Mouse (Mus musculus) limb, embryonic 12.5 days (tissue): Measurements from ENCODE around the gene St7. TPM values are rescaled to one million over a fixed set of nuclear protein-coding genes. Genes with fewer than 3 reads are reported as not detected.

ENCODE experiments used
- ATAC-seq: fragments of 200-750 bp; cut with Nextera tagmentation; 2 replicates; pipeline ENCODE4 v1.8.0; 2017; ENCODE audit warnings: low read depth, moderate TSS enrichment; ENCODE audit not compliant: insufficient number of reproducible peaks, insufficient read depth, low FRiP score, low TSS enrichment
- H3K27ac ChIP-seq: fragments of 300-500 bp; sonication (generic); 2 replicates; pipeline ENCODE4 v1.5.1; 2016; ENCODE audit warnings: mild to moderate bottlenecking, moderate library complexity
- H3K27me3 ChIP-seq: fragments of 300-500 bp; sonication (generic); 2 replicates; pipeline ENCODE4 v1.6.1; 2016; ENCODE audit warnings: mild to moderate bottlenecking, moderate library complexity
- H3K36me3 ChIP-seq: fragments of 300-500 bp; sonication (generic); 2 replicates; pipeline ENCODE4 v1.6.1; 2016; ENCODE audit warnings: mild to moderate bottlenecking, moderate library complexity
- H3K4me1 ChIP-seq: fragments of 300-500 bp; sonication (generic); replicated peaks from 2 replicates; pipeline ENCODE4 v1.6.1; 2016
- H3K4me2 ChIP-seq: fragments of 300-500 bp; sonication (generic); 2 replicates; pipeline ENCODE4 v1.6.1; 2016; ENCODE audit warnings: mild to moderate bottlenecking, moderate library complexity
- H3K4me3 ChIP-seq: fragments of 300-500 bp; sonication (generic); replicated peaks from 2 replicates; pipeline ENCODE4 v1.5.1; 2016; ENCODE audit warnings: mild to moderate bottlenecking
- H3K9ac ChIP-seq: fragments of 300-500 bp; sonication (generic); replicated peaks from 2 replicates; pipeline ENCODE4 v1.6.1; 2016; ENCODE audit warnings: mild to moderate bottlenecking, moderate library complexity
- H3K9me3 ChIP-seq: fragments of 300-500 bp; sonication (generic); 2 replicates; pipeline ENCODE4 v1.6.1; 2016; ENCODE audit warnings: mild to moderate bottlenecking, moderate library complexity
- WGBS: fragments of 180-500 bp; shearing (Covaris S2); methylation state at CpG from one replicate; pipeline ENCODE4 v1.1.7; 2016; 5-methylcytosine and 5-hydroxymethylcytosine counted together
- polyA plus RNA-seq: library from polyadenylated mRNA; unstranded; fragments of >200 nt; fragmentation: Nextera tagmentation; extraction: Ambion mirVana; gene quantifications from 2 replicates; pipeline ENCODE4 v1.2.1, GENCODE M21; 2016

St7 gene
- polyA plus RNA-seq, 1 experiment from 2014 or later, result 24.2 TPM

- ATAC-seq, result no peak
- WGBS, result 35% methylated on average over 4 of the region's 4 CpGs
- H3K9ac ChIP-seq, result no peak overlapping the region
- H3K4me1 ChIP-seq, result peaks cover 4% of the 10 kb centered on the region
- H3K27me3 ChIP-seq, result no peaks in the 10 kb centered on the region
- no peak overlapping the region for H3K27ac ChIP-seq
- H3K4me3 ChIP-seq, result no peak overlapping the region
- no peaks in the 10 kb centered on the region for H3K9me3 ChIP-seq
- H3K36me3 ChIP-seq, result 0 out of 2 replicates have a peak, but pooled peaks cover 7% of the 10 kb centered on the region
- no peak overlapping the region for H3K4me2 ChIP-seq
These were observed 232.5 kb downstream of the St7 start for GRCm38 (mm10) chr6:17925267-17925666.

GRCm38 (mm10) chr6:17927746-17928145 lies 235.0 kb downstream of the St7 start:
- Histone ChIP-seq H3K4me1 (peaks cover 4% of the 10 kb centered on the region), H3K4me3 (no peak overlapping the region), H3K4me2 (no peak overlapping the region), H3K36me3 (no peaks in the 10 kb centered on the region), H3K27ac (no peak overlapping the region), H3K27me3 (no peaks in the 10 kb centered on the region), H3K9me3 (no peaks in the 10 kb centered on the region), H3K9ac (no peak overlapping the region)
- WGBS, result 75% methylated on average over 11 of the region's 11 CpGs
- no peak for ATAC-seq

GRCm38 (mm10) chr6:17931187-17931586 lies 238.5 kb downstream of the St7 start:
- H3K27me3 ChIP-seq, result no peaks in the 10 kb centered on the region
- no peak overlapping the region for H3K27ac ChIP-seq
- WGBS, result 93% methylated on average over 2 of the region's 2 CpGs
- H3K9me3 ChIP-seq, result no peaks in the 10 kb centered on the region
- H3K4me3 ChIP-seq, result no peak overlapping the region
- no peak for ATAC-seq
- H3K4me1 ChIP-seq, result peaks cover 4% of the 10 kb centered on the region
- no peak overlapping the region for H3K9ac ChIP-seq
- H3K36me3 ChIP-seq, result peaks cover 15% of the 10 kb centered on the region; the same call in 1 of the 2 replicates
- no peak overlapping the region for H3K4me2 ChIP-seq

- Histone ChIP-seq H3K4me3 (no peak overlapping the region), H3K36me3 (peaks cover 15% of the 10 kb centered on the region; the same call in 1 of the 2 replicates), H3K27ac (no peak overlapping the region), H3K4me2 (no peak overlapping the region), H3K4me1 (peaks cover 4% of the 10 kb centered on the region), H3K27me3 (no peaks in the 10 kb centered on the region), H3K9ac (no peak overlapping the region), H3K9me3 (no peaks in the 10 kb centered on the region)
- no peak for ATAC-seq
- WGBS, result 62% methylated on average over 7 of the region's 7 CpGs
These were observed 239.1 kb downstream of the St7 start for GRCm38 (mm10) chr6:17931835-17932234.

GRCm38 (mm10) chr6:17932806-17933205 lies 240.1 kb downstream of the St7 start:
- 92% methylated on average over 8 of the region's 8 CpGs for WGBS
- peaks cover 15% of the 10 kb centered on the region; the same call in 1 of the 2 replicates for H3K36me3 ChIP-seq
- H3K4me3 ChIP-seq, result no peak overlapping the region
- H3K27ac ChIP-seq, result no peak overlapping the region
- H3K27me3 ChIP-seq, result no peaks in the 10 kb centered on the region
- H3K4me2 ChIP-seq, result no peak overlapping the region
- H3K9ac ChIP-seq, result no peak overlapping the region
- H3K4me1 ChIP-seq, result peaks cover 3% of the 10 kb centered on the region
- no peak for ATAC-seq
- no peaks in the 10 kb centered on the region for H3K9me3 ChIP-seq

- WGBS, result 26% methylated on average over 11 of the region's 11 CpGs
- Histone ChIP-seq H3K36me3 (peaks cover 18% of the 10 kb centered on the region; the same call in 1 of the 2 replicates), H3K9ac (no peak overlapping the region), H3K4me2 (no peak overlapping the region), H3K4me1 (peaks cover 3% of the 10 kb centered on the region; the same call in 1 of the 2 replicates), H3K9me3 (no peaks in the 10 kb centered on the region), H3K4me3 (no peak overlapping the region), H3K27me3 (no peaks in the 10 kb centered on the region), H3K27ac (no peak overlapping the region)
- ATAC-seq, result no peak
These were observed 246.1 kb downstream of the St7 start for GRCm38 (mm10) chr6:17938631-17939346.

- peaks cover 3% of the 10 kb centered on the region; the same call in 1 of the 2 replicates for H3K4me1 ChIP-seq
- H3K9me3 ChIP-seq, result no peaks in the 10 kb centered on the region
- no peaks in the 10 kb centered on the region for H3K27me3 ChIP-seq
- H3K27ac ChIP-seq, result no peak overlapping the region
- no peak overlapping the region for H3K4me2 ChIP-seq
- H3K9ac ChIP-seq, result no peak overlapping the region
- 0 out of 2 replicates have a peak, but pooled peaks cover 4% of the 10 kb centered on the region for H3K36me3 ChIP-seq
- 44% methylated on average over 2 of the region's 2 CpGs for WGBS
- no peak for ATAC-seq
- H3K4me3 ChIP-seq, result no peak overlapping the region
These were observed 249.2 kb downstream of the St7 start for GRCm38 (mm10) chr6:17941916-17942315.

- Histone ChIP-seq H3K4me2 (no peak overlapping the region), H3K27me3 (no peaks in the 10 kb centered on the region), H3K27ac (no peak overlapping the region), H3K4me3 (no peak overlapping the region), H3K36me3 (0 out of 2 replicates have a peak, but pooled peaks cover 4% of the 10 kb centered on the region), H3K4me1 (peaks cover 1% of the 10 kb centered on the region; the same call in 1 of the 2 replicates), H3K9ac (no peak overlapping the region), H3K9me3 (no peaks in the 10 kb centered on the region)
- ATAC-seq, result no peak
- 53% methylated on average over 7 of the region's 7 CpGs for WGBS
These were observed 249.6 kb downstream of the St7 start for GRCm38 (mm10) chr6:17942344-17942743.

- WGBS, result 75% methylated on average over 9 of the region's 9 CpGs
- H3K4me2 ChIP-seq, result no peak overlapping the region
- H3K27me3 ChIP-seq, result no peaks in the 10 kb centered on the region
- H3K9ac ChIP-seq, result no peak overlapping the region
- 0 out of 2 replicates have a peak, but pooled peaks cover 4% of the 10 kb centered on the region for H3K36me3 ChIP-seq
- no peak overlapping the region for H3K27ac ChIP-seq
- no peak for ATAC-seq
- H3K4me3 ChIP-seq, result no peak overlapping the region
- no peaks in the 10 kb centered on the region for H3K9me3 ChIP-seq
- no peaks in the 10 kb centered on the region for H3K4me1 ChIP-seq
These were observed 251.3 kb downstream of the St7 start for GRCm38 (mm10) chr6:17943877-17944617.

GRCm38 (mm10) chr6:17946456-17946855 lies 253.7 kb downstream of the St7 start:
- H3K27me3 ChIP-seq, result no peaks in the 10 kb centered on the region
- H3K4me1 ChIP-seq, result no peaks in the 10 kb centered on the region
- no peak overlapping the region for H3K27ac ChIP-seq
- H3K9me3 ChIP-seq, result no peaks in the 10 kb centered on the region
- H3K9ac ChIP-seq, result no peak overlapping the region
- no peak overlapping the region for H3K4me2 ChIP-seq
- no peak overlapping the region for H3K4me3 ChIP-seq
- ATAC-seq, result no peak
- 72% methylated on average over 5 of the region's 5 CpGs for WGBS
- H3K36me3 ChIP-seq, result no peaks in the 10 kb centered on the region

GRCm38 (mm10) chr6:17947130-17947831 lies 254.5 kb downstream of the St7 start:
- H3K36me3 ChIP-seq, result no peaks in the 10 kb centered on the region
- 76% methylated on average over 11 of the region's 11 CpGs for WGBS
- no peak for ATAC-seq

More at GRCm38 (mm10) chr6:17947130-17947831, 254.5 kb downstream of the St7 start:
- Histone ChIP-seq H3K4me3 (no peak overlapping the region), H3K9ac (no peak overlapping the region), H3K4me2 (no peak overlapping the region), H3K4me1 (no peaks in the 10 kb centered on the region), H3K27me3 (no peaks in the 10 kb centered on the region), H3K27ac (no peak overlapping the region), H3K9me3 (no peaks in the 10 kb centered on the region)
